Mouse (Mus musculus) brown adipose tissue, adult 24 weeks (tissue): ENCODE data around the gene Nfasc. TPM values are rescaled to one million over a fixed set of nuclear protein-coding genes. Genes with fewer than 3 reads are reported as not detected.

Experiments used
- H3K27ac ChIP-seq: fragments of 200-500 bp; replicated peaks from 2 replicates; pipeline ENCODE4 v1.5.1; 2012; ENCODE audit warnings: low read depth, mild to moderate bottlenecking, low read length
- H3K4me1 ChIP-seq: fragments of 200-500 bp; 2 replicates; pipeline ENCODE4 v1.6.1; 2012; ENCODE audit warnings: low read length, mixed read lengths; ENCODE audit not compliant: control insufficient read depth, insufficient read depth, insufficient read length
- H3K4me3 ChIP-seq: fragments of 200-500 bp; 2 replicates; pipeline ENCODE4 v1.5.1; 2012; ENCODE audit warnings: low read depth, mild to moderate bottlenecking, low read length, moderate library complexity; ENCODE audit not compliant: insufficient read depth
- polyA plus RNA-seq: library from polyadenylated mRNA; stranded (reverse); fragments of >200 nt; gene quantifications from 2 replicates; pipeline ENCODE4 v1.2.4, GENCODE M21; 2012; ENCODE audit not compliant: missing spikeins, insufficient read depth, insufficient read length

Nfasc gene
- polyA plus RNA-seq, 1 experiment: not detected

DNA sequence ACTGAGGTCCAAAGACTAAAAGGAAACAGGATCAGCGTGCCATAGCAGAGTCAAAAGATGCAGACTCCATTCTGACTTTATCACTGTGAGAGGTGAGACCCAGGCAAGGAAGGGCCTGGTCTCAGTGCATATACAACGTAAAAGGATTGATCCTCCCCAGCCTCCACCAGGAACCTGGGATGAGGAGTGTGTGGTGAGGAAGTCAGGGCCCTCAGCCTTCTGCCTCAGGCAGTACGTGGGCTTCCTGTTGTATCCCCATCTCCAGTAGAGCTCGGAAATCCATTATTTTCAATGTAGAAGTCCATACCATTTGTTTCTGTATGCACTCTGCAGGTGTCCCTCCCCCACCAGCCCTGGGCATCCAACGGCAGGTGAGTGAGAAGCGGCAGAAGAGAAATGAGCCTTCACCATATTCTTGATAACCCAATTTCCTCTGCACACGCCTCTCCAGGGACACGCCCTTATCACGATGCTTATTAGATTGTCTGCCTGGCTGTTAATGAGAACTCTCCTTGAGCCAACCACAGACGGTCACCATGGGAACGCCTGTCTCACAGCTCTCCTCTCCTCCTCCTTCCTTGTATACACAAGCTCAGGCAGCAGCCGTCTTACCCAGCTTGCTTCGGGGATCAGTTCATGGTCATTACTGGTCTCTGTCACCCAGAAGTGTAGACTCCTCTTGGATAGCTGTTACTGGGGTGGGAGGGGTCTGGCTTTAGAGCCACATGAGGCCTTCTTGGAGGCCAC is 100.4 kb downstream of the Nfasc start:
- H3K4me1 ChIP-seq: no peaks in the 10 kb centered on the region
- no peak overlapping the region for H3K4me3 ChIP-seq
- no peak overlapping the region for H3K27ac ChIP-seq

DNA sequence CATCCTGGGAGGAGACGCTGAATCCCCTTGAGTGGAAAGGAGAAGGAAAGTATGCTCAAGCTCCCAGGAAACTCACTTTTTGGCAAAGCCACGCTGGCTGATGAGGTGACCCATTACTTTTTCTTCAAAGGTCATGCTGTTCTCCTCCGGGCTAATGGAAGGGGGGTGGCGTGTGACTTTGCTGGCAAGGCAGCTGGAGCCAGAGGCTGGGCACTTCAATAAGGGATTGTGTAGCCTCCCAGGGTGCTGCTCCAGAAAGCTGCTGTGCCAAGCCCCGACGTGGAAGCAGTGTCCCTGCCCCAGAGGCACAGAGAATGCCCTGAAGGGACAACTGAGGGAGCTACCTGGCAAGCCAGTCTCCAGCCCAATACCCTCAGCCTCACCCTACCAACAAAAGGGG is 101.3 kb downstream of the Nfasc start:
- Histone ChIP-seq H3K4me1 (no peaks in the 10 kb centered on the region), H3K4me3 (no peak overlapping the region), H3K27ac (no peak overlapping the region)

DNA sequence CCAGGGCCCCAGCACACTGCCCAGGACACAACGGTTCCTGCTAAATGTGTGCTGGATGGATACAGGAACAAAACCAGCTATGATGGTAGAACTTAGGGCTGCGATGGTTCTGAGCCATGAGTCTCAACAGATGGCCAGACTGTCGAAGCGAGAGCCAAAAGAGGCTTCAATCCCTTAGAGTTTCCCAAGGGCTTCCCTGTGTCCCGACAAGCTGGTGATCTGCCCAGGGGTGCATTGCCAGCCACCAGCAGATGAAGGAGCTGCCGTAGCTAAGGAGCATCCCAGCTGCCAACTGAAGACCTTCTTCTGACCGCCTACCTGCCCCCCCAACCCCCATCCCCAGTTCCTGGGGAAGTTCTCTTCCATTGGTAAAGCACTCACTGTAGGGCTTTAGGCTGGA is 104.3 kb downstream of the Nfasc start:
- Histone ChIP-seq H3K4me1 (no peaks in the 10 kb centered on the region), H3K4me3 (no peak overlapping the region), H3K27ac (no peak overlapping the region)

GRCm38 (mm10) chr1:132629611-132630370 is 111.8 kb downstream of the Nfasc start:
- H3K4me1 ChIP-seq: no peaks in the 10 kb centered on the region
- H3K27ac ChIP-seq: no peak overlapping the region
- H3K4me3 ChIP-seq: no peak overlapping the region

- no peak overlapping the region for H3K27ac ChIP-seq
These were observed 113.0 kb downstream of the Nfasc start for GRCm38 (mm10) chr1:132628599-132628998.

DNA sequence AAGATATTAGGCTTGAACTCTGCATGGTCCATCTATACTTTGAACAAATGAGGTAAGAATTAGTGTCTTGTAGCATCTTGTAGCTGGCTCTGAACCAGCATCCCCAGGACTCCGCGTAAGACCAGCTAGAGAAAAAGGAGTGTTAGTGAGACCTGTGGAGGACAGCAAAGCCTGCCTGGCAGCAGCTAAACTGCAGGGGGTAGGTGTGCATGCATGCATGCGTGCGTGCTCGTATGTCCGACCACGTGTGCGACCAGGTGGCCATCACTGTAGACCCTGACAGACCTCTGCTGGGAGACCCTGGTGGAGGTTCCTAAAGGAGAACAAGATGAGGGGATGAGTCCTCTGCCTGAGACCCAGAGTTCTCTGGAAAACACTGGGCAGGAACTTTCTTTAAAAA is 113.4 kb downstream of the Nfasc start:
- no peak overlapping the region for H3K4me3 ChIP-seq
- no peak overlapping the region for H3K27ac ChIP-seq
- no peaks in the 10 kb centered on the region for H3K4me1 ChIP-seq

More at GRCm38 (mm10) chr1:132628599-132628998, 113.0 kb downstream of the Nfasc start:
- no peaks in the 10 kb centered on the region for H3K4me1 ChIP-seq
- H3K4me3 ChIP-seq: no peak overlapping the region

GRCm38 (mm10) chr1:132626125-132626756 is 115.4 kb downstream of the Nfasc start:
- no peak overlapping the region for H3K27ac ChIP-seq
- no peak overlapping the region for H3K4me3 ChIP-seq
- H3K4me1 ChIP-seq: no peaks in the 10 kb centered on the region

DNA sequence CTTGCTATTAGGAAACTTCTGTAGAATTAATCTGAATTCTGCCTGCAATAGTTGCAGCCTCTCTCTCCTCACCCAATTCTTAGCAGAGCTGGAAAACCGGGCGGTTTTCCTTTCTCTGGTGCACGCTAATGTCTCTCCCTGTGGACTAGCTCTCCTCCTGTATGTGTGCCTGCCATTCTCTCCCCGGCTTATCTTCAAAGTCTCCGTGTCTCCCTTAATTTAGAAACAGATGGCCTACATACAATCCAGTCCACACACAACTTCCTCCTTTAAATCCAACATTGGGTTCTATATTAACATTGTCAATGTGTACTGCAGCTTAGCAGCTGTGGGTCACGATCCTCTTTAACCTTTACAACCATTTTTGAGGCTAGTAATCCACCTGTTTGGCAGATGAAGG is 116.6 kb downstream of the Nfasc start:
- Histone ChIP-seq H3K4me3 (no peak overlapping the region), H3K27ac (no peak overlapping the region), H3K4me1 (no peaks in the 10 kb centered on the region)

DNA sequence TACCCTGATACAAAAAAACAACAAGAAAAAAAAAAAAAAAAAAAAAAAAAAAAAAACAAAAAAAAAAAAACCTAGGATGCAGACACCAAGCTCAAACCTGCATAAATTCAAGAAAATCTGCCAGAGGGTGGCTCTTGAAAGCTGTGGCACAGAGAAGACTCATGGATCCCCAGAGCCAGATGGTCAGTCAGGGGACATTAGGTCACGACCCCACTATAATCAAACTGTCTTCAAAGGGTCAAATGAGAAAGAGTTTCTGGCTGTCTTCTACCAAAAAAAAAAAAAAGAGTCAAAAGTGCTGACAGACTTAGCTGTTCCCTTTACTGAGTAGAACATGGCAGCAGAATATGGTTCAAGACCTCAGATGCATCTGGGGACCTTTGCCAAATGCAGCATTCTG is 117.1 kb downstream of the Nfasc start:
- no peaks in the 10 kb centered on the region for H3K4me1 ChIP-seq
- H3K4me3 ChIP-seq: no peak overlapping the region
- H3K27ac ChIP-seq: no peak overlapping the region

DNA sequence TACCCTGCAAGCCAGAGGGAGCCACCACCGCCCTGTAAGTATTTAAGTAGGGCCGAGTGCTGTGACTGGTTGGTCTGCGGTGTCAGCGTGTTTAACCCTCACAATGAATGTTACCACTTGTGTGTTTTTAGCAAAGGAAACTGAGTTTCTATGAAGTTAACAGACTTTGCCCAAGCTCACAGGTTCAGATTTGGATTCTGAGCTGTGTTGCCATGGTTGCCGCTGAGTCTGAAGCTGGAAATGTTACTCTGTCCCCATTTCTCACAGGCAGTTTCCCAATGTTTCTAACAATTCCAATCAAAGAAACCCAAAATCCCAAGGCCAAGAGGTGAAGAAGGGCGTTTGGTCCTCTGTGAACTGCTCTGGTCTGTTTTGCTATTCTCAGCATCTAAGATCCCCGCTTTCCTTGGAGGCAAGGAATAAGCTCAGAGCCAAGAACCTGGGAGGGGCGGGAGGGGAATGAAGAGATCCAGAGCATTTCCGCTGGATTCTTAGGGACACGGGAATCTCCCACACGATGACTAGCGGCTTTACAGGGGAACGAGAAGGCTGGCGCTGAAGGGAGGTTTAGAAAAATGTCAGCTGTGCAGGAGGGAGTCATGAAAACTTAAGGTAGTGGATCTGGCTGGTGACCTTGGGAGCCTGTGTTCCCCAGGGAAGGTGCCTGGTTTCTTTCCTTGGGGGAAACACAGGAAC is 117.8 kb downstream of the Nfasc start:
- H3K4me1 ChIP-seq: no peaks in the 10 kb centered on the region
- no peak overlapping the region for H3K27ac ChIP-seq
- no peak overlapping the region for H3K4me3 ChIP-seq

DNA sequence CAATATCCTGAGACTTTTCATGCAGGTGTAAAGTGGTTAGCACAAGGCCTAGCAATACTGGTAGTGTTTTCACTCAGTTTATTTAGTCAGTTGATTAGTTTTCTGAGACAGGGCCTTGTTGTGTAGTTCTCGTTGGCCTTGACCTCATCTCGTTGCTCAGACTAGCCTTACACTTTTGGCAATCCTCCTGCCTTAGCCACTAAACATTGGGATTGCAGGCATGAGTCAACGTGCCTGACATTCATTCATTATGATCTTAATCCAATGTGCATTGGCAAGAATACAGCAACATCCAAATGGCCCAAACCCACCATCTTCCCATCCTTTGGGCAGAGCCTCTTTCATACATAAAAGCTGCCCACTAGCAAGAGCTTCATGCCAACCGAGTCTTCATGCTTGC is 129.5 kb downstream of the Nfasc start:
- Histone ChIP-seq H3K4me3 (no peak overlapping the region), H3K27ac (no peak overlapping the region), H3K4me1 (no peaks in the 10 kb centered on the region)

GRCm38 (mm10) chr1:132609048-132609634 is 132.5 kb downstream of the Nfasc start:
- H3K4me1 ChIP-seq: no peaks in the 10 kb centered on the region
- no peak overlapping the region for H3K27ac ChIP-seq
- no peak overlapping the region for H3K4me3 ChIP-seq

DNA sequence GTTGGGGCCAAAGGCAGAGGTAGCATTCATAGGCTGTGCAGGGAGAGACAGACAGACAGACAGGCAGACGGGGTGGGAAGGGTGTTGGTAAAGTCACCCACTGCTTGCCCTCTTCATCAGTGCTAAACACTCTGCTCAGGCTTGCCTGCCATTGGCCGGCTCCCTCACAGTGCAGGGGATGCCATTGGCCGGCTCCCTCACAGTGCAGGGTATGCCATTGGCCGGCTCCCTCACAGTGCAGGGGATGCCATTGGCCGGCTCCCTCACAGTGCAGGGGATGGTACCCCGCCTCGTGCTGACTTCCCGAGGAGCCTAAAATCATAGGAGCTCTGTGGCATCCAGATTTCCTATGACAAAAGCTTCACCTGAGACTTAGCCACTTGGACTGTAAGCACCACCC is 139.4 kb downstream of the Nfasc start:
- Histone ChIP-seq H3K4me3 (no peak overlapping the region), H3K27ac (no peak overlapping the region), H3K4me1 (no peaks in the 10 kb centered on the region)

- Histone ChIP-seq H3K27ac (no peak overlapping the region), H3K4me1 (no peaks in the 10 kb centered on the region), H3K4me3 (no peak overlapping the region)
These were observed 143.6 kb downstream of the Nfasc start for GRCm38 (mm10) chr1:132598024-132598423.

GRCm38 (mm10) chr1:132595741-132596140 is 145.9 kb downstream of the Nfasc start:
- Histone ChIP-seq H3K27ac (no peak overlapping the region), H3K4me3 (no peak overlapping the region), H3K4me1 (no peaks in the 10 kb centered on the region)
